Mouse (Mus musculus) kidney, adult 2 months (tissue): ENCODE results near the gene Manba.

ENCODE experiments used
- CTCF ChIP-seq: fragments of 200-500 bp; conservative IDR thresholded peaks from 2 replicates; pipeline ENCODE4 v1.5.1; 2011; ENCODE audit warnings: low read depth, mild to moderate bottlenecking, control low read depth, low read length, moderate library complexity, mixed read lengths; ENCODE audit not compliant: insufficient read depth, insufficient read length
- POLR2A ChIP-seq: fragments of 200-500 bp; IDR thresholded peaks from one replicate; pipeline ENCODE4 v1.6.1; 2011; ENCODE audit warnings: low read depth, low read length, control low read depth

DNA sequence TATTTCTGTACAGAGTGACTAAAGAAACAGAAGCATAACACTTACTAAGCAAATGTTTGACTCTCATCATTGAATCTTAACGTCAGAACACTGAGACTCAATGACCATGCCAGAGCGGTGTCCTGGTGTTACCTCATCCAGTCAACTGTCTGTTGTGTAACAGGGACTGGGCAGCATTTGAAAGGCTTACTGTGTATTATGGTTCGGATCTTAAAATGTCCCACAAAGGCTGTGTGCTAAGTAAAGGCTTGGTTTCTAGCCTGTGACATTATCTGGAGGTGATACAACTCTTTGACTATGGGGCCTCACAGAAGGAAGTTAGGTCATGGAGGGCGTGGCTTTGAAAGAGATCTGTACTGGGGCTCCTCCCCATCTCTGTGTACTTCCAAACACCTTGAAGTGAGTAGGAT lies 101.1 kb downstream of the Manba start:
- TF ChIP-seq CTCF = no peak
- no peak for TF ChIP-seq POLR2A
